In the genomic region with DNA sequence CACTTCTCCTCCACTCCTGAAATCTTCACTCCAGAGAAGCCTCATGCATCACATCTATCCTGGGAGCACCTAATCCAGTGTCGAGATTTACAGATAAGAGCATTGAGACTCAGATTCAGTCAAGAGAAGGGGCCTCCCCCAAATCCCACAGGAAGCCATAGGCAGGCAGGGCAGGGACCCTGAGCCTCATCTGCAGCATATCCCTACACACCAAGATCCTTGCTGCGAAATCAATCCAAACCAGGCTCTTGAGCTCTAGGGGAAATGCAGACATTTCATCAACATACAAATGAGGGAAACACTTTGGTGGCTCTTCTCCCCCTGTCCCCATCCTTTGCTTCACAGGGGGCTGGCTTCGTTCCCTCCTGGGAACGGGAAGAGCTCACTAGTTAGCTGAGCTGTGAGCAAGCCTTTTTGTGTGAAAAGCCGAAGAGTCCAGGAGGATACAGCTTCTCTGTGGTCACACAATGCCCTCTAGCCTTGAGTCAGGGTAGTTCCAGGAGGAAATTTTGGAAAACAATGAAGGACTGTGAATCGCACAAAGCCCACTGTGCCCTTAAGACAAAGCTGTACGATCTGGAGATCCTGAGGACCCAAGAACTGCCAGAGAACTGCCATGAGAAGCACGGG, we compare ENCODE assay signal across 8 mouse cellular contexts.
DNase-seq lines count a peak whose midpoint lies in the region; ATAC-seq lines count a peak whose summit lies in the region.

No protein-coding gene starts in this region.

- peak; percentile 10 for DNase-seq in lung, postnatal 10 days
- DNase-seq in lung, postnatal 14 days, result no peak
- DNase-seq in embryo, embryonic 9.5 days (ENCODE audit: extremely low spot score), result peak; percentile 30
- peak; percentile 37 for DNase-seq in heart, postnatal 4 days
- peak; percentile 27 for DNase-seq in left cerebral cortex, adult 11 months (ENCODE audit: low spot score)
- peak; percentile 4 for DNase-seq in retina, adult 2 months (ENCODE audit: low read depth, low spot score)
- DNase-seq in lung, postnatal 25 days (ENCODE audit: low spot score), result no peak

- no peak for ATAC-seq in inflammation-experienced regulatory T-cells, adult 6 months

Comparison
In these comparisons a context has a peak if more than half of its experiments do, and no peak if none do; other contexts are left out.
1. DNase-seq: peak in lung, postnatal 10 days (single experiment), embryo, embryonic 9.5 days (single experiment), heart, postnatal 4 days (single experiment), left cerebral cortex, adult 11 months (single experiment) and retina, adult 2 months (single experiment); none in lung, postnatal 14 days (single experiment) and lung, postnatal 25 days (single experiment).